Mouse (Mus musculus): Measurements from ENCODE around the gene AI661453.

GRCm38 (mm10) chr17:47508012-47508608, 71.7 kb downstream of the AI661453 start:
- TF ChIP-seq CTCF (IDR thresholded peaks at IDR 0.05; ENCODE audit: low read depth, low read length) (no peak), POLR2A (IDR thresholded peaks at IDR 0.05; ENCODE audit: insufficient read depth, low read length) (no peak), EP300 (IDR thresholded peaks at IDR 0.05; ENCODE audit: insufficient read depth, low read depth, low read length) (0 out of 2 replicates have a peak, but pooled peaks have one; percentile 25)

All from ES-Bruce4 (cell line).